Mouse (Mus musculus) C2C12 (cell line): ENCODE data around the gene Ccr9.

ENCODE experiments used
- CTCF ChIP-seq: IDR thresholded peaks from one replicate; pipeline ENCODE4 v1.5.1; 2011; ENCODE audit not compliant: control insufficient read depth, insufficient read depth, insufficient read length
- FOSL1 ChIP-seq: IDR thresholded peaks from one replicate; pipeline ENCODE4 v1.8.0; 2011; ENCODE audit warnings: mild to moderate bottlenecking, low read length; ENCODE audit not compliant: poor library complexity, insufficient read depth, severe bottlenecking
- MAX ChIP-seq: IDR thresholded peaks from one replicate; pipeline ENCODE4 v1.6.1; 2011; ENCODE audit warnings: mild to moderate bottlenecking, control low read depth

DNA sequence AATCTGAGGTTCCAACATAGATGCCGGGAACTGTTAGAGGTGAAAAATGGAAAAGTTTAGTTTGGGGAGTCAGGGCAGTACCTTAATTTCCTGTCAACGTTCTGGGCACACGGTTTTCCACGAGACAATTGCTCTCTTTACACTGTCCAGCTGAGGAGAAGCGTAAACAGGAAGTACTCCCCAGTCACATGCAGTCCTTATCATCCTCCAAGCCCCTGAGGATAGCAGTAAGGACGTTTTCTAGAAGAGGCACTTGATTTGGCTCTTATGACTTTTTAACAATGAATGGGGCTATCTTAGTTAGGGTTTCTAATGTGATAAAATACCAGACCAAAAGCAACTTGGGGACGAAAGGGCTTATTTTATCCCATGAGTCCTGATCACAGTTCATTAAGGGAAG lies 130.3 kb downstream of the Ccr9 start:
- no peak for TF ChIP-seq CTCF
- no peak for TF ChIP-seq FOSL1
- no peak for TF ChIP-seq MAX
